Mouse (Mus musculus): ENCODE results near the gene Eci2.
A peak's percentile ranks its signal among the peaks of the same experiment; 100 is the strongest.
"Not testable (repeated sequence)": the region's sequence is repeated elsewhere in the genome, so short reads cannot be mapped to it uniquely, and the experiment has no call there.

Gene Eci2

DNA sequence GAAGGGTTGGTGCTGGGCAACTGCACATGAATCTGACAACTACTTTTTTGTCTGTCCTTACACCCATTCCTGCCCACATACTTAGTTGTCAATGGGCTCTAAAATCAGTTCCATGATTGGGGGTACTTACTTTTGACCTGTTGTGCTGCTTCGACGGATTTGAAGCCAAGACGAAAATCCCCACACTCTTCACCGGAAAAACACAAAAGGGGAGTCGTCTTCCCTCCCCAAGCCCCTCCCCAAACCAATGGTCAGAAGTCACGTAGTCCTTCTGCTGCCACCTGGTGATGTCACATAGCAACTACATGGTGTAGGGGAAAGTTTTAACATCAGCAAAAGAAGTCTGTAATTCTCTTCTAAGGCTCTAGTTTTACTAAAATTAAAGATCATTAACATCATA is at the start of gene Eci2:
Eci2 (minus strand) TSS at position 218 of the 400 bp plus-strand sequence.
- DNase-seq (ENCODE audit: low spot score) = peak; percentile 88

- no peak for DNase-seq (ENCODE audit: low spot score)
Measured at GRCm38 (mm10) chr13:35074862-35075261, 48.0 kb upstream of the Eci2 start.

DNA sequence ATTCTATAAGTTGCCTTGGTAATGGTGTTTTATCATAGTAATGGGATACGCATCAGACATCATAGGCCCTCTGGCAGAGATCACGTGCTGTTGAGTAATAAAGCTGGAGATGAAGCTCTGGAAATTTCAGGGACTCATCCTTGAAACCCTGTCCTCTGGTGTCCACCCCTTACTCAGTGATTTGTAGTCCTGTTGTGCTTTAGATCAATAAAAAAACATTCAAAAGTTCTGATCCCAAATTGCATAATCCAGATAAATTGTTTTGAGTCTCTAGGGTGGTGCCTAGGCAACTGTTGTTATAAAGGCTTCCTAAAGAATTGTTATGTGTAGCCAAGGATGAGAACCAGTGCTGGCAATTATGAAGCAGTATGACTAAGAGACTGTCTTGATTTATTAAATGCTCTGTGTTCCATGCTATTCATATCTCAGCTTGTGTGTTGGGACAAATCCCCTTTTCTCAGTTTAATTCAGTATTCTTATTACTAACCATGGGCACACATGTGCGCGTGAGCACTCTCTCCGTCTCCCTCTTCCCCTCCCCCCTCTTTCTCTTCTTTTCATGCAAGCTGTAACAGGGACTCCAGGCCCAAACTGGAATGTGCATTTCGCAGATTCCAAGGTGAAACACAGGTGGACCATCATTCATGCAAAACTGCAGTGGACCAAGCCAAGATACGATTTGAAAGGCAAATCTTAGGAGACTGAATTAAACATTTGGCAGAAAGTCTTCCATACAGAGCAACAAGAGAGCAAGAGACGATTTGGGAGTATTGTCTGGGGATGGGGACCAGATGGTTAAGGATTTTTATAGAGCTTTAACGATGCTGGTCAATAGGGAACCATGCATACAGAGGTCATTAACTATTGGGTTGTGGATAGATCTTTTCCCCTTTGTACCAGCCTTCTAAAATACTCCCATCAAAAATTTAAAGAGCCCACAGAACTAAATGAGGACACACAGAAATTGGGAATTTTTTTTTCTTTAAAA is 43.9 kb upstream of the Eci2 start:
- DNase-seq (ENCODE audit: low spot score) = no peak

DNA sequence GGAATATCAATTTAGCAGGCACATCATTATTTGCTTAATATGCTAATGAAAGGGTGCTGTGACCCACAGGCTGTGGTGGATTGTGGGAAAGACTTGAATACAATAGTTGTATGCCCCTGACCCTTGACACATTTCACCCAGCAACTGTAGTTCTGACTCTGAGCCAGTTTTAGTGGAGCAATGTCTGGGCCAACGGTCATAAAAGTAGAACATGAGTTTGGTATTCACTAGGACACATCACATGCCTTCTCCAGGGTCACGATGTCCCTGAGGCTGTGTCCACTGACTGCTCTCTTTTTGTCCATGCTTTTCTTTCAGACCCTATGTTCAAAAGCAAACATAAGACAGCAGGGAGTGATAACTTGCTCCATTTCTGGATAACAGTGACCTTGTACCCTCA is 40.2 kb upstream of the Eci2 start:
- DNase-seq (ENCODE audit: low spot score) = peak; percentile 75

DNA sequence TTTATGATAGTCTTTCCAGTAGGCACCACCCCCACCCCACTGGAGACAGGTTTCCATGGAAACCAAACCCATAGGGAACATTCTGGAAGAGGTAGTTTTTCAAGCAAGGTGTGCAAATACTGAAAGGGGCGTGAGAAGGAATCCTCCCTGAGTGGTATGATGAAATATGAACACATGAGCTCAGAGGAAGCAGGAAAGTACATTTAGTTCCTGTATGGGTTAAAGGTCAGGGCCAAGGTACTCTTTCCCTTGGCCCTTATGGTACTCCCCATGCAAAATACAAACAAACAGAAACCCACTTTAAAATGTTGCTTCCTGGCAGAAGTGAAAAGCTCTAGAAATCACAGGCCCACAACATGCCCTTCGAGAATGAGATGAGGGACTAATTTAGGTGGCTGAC is 39.1 kb upstream of the Eci2 start:
- no peak for DNase-seq (ENCODE audit: low spot score)

- no peak for DNase-seq (ENCODE audit: low spot score)
Measured at GRCm38 (mm10) chr13:35064381-35064780, 37.5 kb upstream of the Eci2 start.

GRCm38 (mm10) chr13:35058145-35058544 is 31.2 kb upstream of the Eci2 start:
- DNase-seq (ENCODE audit: low spot score) = no peak

DNA sequence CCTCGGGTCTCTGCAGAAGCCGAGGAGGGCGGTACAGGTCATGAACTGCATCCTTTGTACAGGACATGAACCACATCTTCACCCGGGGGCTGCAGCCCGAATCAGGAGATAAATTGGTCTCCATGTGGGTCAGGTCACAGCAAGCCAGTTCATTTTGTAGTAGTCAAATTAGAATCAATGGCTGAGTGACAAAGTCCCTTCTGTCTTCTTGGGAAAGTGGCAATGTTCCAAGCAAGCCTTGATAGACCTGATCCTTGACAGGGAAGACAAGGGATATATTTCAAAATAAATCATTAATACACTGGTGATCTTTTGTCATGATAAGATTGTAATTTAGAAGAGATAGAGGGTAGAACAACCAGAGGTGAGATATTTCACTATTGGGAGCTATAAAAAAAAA is 9.6 kb upstream of the Eci2 start:
- DNase-seq (ENCODE audit: low spot score) = no peak

- DNase-seq (ENCODE audit: low spot score) = no peak
Measured at GRCm38 (mm10) chr13:35035731-35036130, 8.8 kb upstream of the Eci2 start.

- no peak for DNase-seq (ENCODE audit: low spot score)
Measured at GRCm38 (mm10) chr13:35033571-35033970, 6.7 kb upstream of the Eci2 start.

GRCm38 (mm10) chr13:35031684-35032082 is 4.8 kb upstream of the Eci2 start:
- DNase-seq (ENCODE audit: low spot score) = peak; percentile 45

- DNase-seq (ENCODE audit: low spot score) = peak; percentile 38
Measured at GRCm38 (mm10) chr13:35030979-35031683, 4.2 kb upstream of the Eci2 start.

GRCm38 (mm10) chr13:35028365-35028764 is 1.5 kb upstream of the Eci2 start:
- DNase-seq (ENCODE audit: low spot score) = no peak

- DNase-seq (ENCODE audit: low spot score) = not testable (repeated sequence)
Measured at GRCm38 (mm10) chr13:35023401-35023800, 3.5 kb downstream of the Eci2 start.

DNA sequence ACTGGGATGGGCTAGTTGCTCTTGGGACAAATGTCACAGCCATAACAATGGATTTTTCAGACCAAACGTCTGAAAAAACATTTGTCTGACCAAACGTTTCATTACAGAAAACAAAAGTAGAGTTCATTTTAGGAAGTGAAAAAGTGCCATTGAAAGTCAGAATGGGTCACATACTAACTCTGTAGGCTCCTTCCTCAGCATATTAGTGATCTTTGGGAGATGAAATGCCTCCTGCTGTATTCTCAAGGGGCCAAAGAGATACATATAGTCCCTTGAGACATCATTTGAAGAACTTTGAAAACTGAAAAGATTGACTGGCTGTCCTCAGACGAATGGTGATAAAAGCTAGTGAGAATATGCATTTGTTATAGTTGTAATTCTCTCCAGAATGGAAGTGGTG is 6.5 kb downstream of the Eci2 start:
- no peak for DNase-seq (ENCODE audit: low spot score)

DNA sequence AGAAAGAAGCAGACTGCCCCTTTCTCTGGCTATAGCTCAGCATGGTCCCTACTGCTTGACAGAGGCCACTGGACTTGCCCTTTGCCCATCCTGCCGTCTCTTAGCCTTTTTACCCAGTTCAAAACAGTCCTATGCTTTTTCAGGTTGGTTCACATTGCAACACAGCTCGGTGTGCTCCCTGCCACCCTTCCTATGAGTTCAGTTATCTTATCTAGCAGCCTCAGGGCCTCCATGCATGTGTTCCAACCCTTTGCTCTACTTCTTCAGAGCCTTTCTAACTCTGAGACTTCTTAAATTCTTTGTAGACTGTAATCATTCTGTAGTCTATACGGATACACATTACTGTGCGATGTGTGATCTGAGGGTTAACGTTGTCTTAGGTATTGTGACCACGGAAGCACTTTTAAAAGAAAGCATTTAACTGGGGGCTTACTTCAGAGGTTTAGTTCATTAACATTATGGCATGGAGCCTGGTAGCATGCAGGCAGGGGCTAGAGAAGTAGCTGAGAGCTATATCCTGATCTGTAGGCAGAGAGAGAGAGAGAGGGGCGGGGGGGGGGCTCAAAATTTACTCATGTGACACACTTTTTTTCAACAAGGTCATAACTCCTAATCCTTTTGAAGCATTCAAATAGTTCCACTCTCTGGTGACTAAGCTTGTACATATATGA is 7.9 kb downstream of the Eci2 start:
- no peak for DNase-seq (ENCODE audit: low spot score)

DNA sequence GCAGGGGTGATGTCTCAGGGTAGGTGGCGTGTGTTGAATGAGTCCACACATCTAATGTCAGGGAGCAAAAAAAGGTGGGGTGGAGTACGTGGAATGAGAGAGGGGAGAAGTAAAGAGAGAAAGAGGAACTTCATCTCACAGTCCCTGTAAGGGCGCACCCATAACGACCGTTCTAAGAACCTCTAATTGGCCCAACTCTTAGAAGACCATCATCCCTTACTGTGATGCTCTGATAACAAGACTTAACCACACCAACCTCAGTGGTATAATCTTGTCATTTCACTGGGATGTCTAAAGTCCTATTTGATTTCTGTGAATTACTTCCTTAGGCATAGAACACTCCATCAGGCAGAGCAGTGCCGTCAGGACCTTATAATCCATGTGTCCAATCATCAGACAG is 9.5 kb downstream of the Eci2 start:
- DNase-seq (ENCODE audit: low spot score) = no peak

- DNase-seq (ENCODE audit: low spot score) = no peak
Measured at GRCm38 (mm10) chr13:35016067-35016466, 10.8 kb downstream of the Eci2 start.

DNA sequence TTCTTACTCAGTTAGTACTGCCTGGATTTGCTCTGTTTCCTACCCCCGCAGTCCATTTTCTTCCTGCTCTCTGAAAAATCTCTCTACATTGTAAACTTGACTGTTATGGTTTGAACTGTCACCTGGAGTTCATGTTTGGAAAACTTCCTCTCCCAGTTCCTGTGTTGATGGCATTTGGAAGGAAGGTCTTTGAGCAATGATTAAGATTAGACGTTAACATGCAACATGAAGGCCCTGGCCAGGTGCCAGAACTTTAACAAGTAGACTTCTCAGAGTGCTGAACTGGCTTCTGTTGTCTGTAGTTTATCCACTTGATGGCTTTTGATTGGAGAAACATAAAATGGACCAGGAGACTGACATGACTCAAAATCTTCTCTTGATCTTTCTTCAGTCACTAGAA is 31.0 kb downstream of the Eci2 start:
- peak; percentile 40 for DNase-seq (ENCODE audit: low spot score)

- DNase-seq (ENCODE audit: low spot score) = peak; percentile 97
Measured at GRCm38 (mm10) chr13:34993983-34994811, 32.7 kb downstream of the Eci2 start.

DNA sequence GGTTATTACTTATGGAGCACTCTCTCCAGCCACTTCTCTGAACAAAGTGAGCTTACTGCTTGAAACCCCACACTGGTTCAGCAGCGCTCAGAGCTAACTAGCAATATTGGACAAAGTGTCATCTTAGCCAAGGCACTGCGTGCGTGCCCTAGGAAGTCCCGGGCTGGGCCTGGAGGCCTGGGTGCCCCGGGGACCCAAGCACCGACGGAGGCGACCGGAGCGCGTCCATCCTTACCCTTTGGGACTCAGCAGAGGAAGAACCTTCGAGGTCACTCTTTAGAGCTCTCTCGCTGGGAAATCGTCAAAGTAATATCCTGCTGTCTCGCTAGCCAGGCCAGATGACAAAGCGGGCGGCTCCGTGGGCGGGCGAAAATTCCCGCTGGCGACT is 33.3 kb downstream of the Eci2 start:
- peak; percentile 60 for DNase-seq (ENCODE audit: low spot score)

- peak; percentile 21 for DNase-seq (ENCODE audit: low spot score)
Measured at GRCm38 (mm10) chr13:34993085-34993484, 33.8 kb downstream of the Eci2 start.
